Mouse (Mus musculus) spleen, adult 12 weeks (tissue): ENCODE results near the gene Nkg7.

Source experiments
- DNase-seq: peaks from one replicate; pipeline ENCODE4 v3.0.0; 2022; ENCODE audit warnings: low spot score

Gene Nkg7

DNA sequence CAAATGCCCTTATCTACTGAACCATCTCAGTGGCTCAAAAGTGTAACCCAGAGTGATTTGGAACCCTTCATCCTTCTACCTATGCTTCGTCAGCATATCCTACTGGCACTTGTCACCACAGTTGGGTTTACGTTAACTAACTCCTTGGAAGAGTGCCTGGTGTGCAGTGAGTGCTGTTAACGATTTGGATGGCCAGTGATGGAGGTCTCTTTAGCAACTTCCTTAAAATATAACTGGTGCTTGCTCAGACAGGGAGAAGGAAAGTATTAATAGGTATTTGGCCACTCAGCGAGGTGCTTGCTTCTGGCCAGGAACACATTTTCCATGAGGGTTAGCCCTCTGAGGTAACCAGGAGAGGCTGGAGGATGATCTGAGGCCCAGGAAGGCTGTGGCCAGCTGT lies 10.9 kb downstream of the Nkg7 start:
- no peak for DNase-seq

DNA sequence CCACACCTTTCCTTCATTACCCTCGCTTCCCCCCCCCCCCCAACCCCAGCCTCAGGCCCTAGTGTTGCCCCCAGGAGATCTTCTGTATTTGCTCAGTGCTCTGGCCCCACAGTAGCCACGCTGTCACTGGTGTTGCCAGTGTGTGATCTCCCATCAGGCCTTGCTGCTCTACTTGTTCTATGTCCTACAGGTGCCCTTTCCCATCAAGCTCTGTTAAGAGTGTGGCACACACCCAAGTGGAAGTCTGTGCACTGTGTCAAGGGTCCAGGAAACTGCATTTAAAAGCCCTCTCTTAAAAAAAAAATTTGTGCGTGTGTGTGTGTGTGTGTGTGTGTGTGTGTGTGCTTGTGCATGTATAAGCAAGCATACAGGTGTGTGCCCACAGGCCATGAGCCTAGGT lies 11.4 kb downstream of the Nkg7 start:
- no peak for DNase-seq

DNA sequence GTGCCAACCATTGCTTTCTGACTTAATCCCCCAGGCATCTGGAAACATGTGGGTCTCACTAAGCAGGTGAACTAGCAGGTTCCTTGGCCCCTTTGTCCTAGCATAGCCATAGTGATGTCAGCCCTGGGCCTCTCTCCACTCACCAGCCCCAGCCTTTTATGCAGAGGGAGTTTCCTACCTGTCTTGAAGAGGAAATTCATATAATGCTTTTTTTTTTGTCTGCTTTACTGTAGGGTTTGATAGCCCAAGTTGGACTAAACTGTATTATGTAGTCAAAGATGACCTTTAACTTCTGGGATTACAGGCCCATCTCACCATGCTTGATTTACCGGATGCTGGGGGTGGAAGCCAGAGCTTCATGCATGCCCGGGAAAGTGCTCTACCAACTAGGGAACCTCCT lies 12.9 kb downstream of the Nkg7 start:
- DNase-seq = no peak

DNA sequence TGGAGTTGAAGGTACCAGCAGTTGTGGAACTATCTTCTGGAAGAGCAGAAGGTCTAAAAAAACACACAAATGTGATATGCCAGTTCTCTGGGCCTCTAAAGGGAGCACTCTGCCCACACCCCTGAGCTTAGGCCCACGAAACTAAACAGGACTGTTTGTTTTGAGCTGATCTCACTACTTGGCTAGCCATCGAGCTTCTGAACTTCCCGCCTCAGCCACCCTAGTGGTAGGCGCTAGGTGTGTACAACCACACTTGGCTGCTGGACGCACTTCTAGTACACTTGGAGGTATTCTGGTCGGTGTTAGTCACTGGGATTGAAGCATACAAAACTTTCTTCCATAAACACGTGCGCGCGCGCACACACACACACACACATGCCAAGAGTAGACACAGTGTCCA lies 14.9 kb downstream of the Nkg7 start:
- DNase-seq = no peak

DNA sequence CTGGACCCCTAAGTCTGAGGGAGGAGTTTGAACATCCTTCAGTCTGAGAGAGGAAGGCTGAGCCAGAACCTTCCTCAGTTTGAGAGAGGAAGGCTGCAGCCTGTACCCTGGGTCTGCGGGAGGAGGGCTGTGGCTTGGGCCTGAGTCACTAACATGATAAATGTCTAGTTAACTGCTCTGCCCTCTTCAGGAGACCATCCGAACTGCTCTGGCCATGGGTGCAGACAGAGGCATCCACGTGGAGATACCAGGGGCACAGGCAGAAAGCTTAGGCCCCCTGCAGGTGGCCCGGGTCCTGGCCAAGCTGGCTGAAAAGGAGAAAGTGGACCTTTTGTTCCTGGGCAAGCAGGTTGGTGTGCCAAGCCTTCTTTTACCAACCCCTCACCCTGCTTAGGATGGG lies 15.7 kb downstream of the Nkg7 start:
- DNase-seq = no peak

- DNase-seq = no peak
Observed at GRCm38 (mm10) chr7:43453599-43454355, 16.9 kb downstream of the Nkg7 start.

DNA sequence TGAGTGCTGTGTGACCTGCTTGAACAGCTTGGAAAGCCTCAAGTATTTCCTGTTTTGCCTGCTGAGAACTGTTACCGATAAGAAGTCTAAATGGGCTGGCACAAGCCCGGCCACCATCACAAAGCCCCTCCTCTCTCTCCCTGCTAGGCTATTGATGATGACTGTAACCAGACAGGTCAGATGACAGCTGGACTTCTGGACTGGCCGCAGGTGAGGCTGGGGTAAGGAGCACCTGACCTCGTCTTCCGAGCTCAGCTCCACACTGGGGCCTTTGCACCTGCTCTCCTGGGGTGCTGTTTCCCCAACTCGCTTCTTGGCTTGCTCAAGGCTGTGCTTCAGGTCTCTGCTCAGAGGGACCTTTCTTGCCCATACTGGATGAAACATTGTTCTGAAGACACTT lies 17.5 kb downstream of the Nkg7 start:
- DNase-seq = no peak

GRCm38 (mm10) chr7:43462851-43463250 lies 26.0 kb downstream of the Nkg7 start, which contains the start of gene Vsig10l:
Vsig10l (plus strand) TSS chr7:43463151.
- DNase-seq = no peak

DNA sequence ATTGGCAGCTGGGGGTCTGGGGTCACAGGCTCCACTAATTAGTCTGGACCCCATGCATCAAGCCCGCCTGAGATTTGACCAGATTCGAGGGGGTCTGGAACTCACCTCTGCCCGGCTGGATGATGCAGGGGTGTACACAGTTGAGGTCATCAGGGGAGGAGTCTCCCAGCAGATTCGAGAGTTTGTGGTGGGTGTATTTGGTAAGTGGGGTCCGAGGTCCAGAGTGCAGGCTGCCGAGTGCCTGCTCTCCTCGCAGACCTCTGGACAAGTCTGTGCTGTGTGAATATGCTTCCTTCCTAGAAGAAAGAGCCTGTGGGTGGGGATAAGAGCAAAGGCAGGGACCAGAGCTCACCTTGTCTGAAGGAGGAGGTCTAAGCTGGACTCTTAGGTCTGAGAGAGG lies 27.1 kb downstream of the Nkg7 start:
- DNase-seq = no peak

DNA sequence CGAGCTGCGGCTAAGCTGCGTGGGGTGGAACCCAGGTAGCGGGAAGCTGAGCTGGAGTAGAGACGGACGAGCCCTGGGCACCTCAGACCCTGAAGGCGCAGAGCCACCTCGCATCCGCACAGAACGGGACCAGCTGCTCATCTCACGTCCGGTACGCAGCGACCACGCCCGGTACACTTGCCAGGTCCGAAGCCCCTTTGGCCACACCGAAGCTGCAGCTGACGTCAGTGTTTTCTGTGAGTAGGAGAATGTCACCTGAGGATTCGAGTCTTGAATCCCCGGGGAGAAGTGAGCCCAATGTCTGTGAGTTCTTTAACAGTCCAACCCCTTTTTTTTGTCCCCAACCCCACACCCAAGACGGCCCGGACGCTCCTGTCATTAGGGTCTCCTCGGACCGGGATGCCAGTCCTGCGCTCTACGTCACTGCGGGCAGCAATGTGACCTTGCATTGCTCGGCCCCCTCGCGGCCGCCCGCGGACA lies 28.0 kb downstream of the Nkg7 start:
- peak; percentile 9 for DNase-seq

DNA sequence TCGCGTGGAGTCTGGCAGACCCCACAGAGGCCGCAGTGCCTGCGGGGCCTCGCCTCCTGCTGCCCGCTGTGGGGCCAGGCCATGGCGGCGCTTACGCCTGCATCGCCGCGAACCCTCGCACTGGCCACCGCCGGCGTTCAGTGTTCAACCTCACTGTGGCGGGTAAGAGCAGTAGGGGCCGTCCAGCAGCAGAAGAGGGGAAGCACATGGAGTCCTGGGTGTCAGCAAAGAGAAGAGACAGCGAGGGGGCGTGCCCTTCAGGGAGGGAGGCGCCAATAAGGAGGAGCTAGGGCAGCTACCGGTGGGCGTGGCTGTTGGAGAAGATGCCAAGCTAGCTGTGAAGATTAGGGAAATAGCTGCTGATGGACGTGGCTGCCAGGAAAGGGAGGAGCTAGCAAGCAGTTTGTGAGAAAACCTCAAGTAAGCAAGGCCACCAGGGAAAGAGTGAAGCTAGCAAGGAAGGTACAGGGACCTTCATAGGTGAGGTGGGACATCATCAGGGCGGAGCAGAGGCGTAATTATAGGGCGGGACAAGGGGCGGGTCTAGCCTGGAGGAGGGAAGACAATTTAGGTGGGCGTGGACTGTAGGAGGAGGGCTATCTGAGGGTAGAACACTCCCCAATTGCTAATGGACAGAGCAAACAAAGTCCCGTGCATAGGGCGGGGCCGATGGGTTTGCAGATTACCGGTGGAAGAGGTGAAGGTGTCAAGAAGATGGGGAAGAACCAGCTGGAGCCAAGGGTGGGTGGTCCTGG lies 28.6 kb downstream of the Nkg7 start:
- peak; percentile 81 for DNase-seq

GRCm38 (mm10) chr7:43466099-43466694 lies 29.3 kb downstream of the Nkg7 start:
- peak; percentile 65 for DNase-seq

GRCm38 (mm10) chr7:43470373-43470772 lies 33.5 kb downstream of the Nkg7 start:
- peak; percentile 46 for DNase-seq

GRCm38 (mm10) chr7:43475706-43476105 lies 38.8 kb downstream of the Nkg7 start:
- DNase-seq = peak; percentile 20

- DNase-seq = no peak
Observed at GRCm38 (mm10) chr7:43476376-43476775, 39.5 kb downstream of the Nkg7 start.

GRCm38 (mm10) chr7:43481191-43481590 lies 44.3 kb downstream of the Nkg7 start:
- no peak for DNase-seq

GRCm38 (mm10) chr7:43482090-43482716 lies 45.3 kb downstream of the Nkg7 start:
- no peak for DNase-seq

GRCm38 (mm10) chr7:43483236-43483635 lies 46.4 kb downstream of the Nkg7 start:
- no peak for DNase-seq
